Mouse (Mus musculus) ES-Bruce4 (cell line): ENCODE results near the gene Nr6a1. TPM values are rescaled to one million over a fixed set of nuclear protein-coding genes. Genes with fewer than 3 reads are reported as not detected.

Experiments used
- H3K27ac ChIP-seq: 2 replicates; pipeline ENCODE4 v1.5.1; 2012; ENCODE audit warnings: low read length, inconsistent platforms; ENCODE audit not compliant: insufficient read depth
- H3K27me3 ChIP-seq: 2 replicates; pipeline ENCODE4 v1.6.1; 2012; ENCODE audit warnings: mild to moderate bottlenecking, low read length, inconsistent platforms; ENCODE audit not compliant: control insufficient read depth, poor library complexity, insufficient read depth, severe bottlenecking
- H3K36me3 ChIP-seq: 2 replicates; pipeline ENCODE4 v1.6.1; 2012; ENCODE audit warnings: inconsistent platforms, mild to moderate bottlenecking, low read length, moderate library complexity; ENCODE audit not compliant: control insufficient read depth, poor library complexity, insufficient read depth, severe bottlenecking
- H3K4me1 ChIP-seq: one replicate; pipeline ENCODE4 v1.8.1; 2011; ENCODE audit warnings: low read length; ENCODE audit not compliant: control insufficient read depth, insufficient read depth
- H3K4me3 ChIP-seq: 2 replicates; pipeline ENCODE4 v1.5.1; 2011; ENCODE audit warnings: low read depth, mild to moderate bottlenecking, low read length
- H3K9ac ChIP-seq: 2 replicates; pipeline ENCODE4 v1.6.1; 2012; ENCODE audit warnings: low read depth, mild to moderate bottlenecking, inconsistent platforms; ENCODE audit not compliant: poor library complexity, severe bottlenecking
- H3K9me3 ChIP-seq: replicated peaks from 2 replicates; pipeline ENCODE4 v1.6.1; 2012; ENCODE audit warnings: mild to moderate bottlenecking, low read length, inconsistent platforms; ENCODE audit not compliant: control insufficient read depth, poor library complexity, insufficient read depth, severe bottlenecking
- CTCF ChIP-seq: IDR thresholded peaks from one replicate; pipeline ENCODE4 v1.8.1; 2011; ENCODE audit warnings: low read depth, low read length
- EP300 ChIP-seq: IDR thresholded peaks from 2 replicates; pipeline ENCODE4 v1.6.1; 2011; ENCODE audit warnings: low read depth, low read length; ENCODE audit not compliant: insufficient read depth
- POLR2A ChIP-seq: IDR thresholded peaks from one replicate; pipeline ENCODE4 v1.8.1; 2011; ENCODE audit warnings: low read length; ENCODE audit not compliant: insufficient read depth
- polyA plus RNA-seq: library from polyadenylated mRNA; stranded (reverse); fragments of >200 nt; gene quantifications from 2 replicates; pipeline ENCODE4 v1.2.4, GENCODE M21; 2011; ENCODE audit warnings: low read depth; ENCODE audit not compliant: missing spikeins, insufficient read depth, insufficient read length

Nr6a1 gene
- polyA plus RNA-seq, 1 experiment: 110 TPM

DNA sequence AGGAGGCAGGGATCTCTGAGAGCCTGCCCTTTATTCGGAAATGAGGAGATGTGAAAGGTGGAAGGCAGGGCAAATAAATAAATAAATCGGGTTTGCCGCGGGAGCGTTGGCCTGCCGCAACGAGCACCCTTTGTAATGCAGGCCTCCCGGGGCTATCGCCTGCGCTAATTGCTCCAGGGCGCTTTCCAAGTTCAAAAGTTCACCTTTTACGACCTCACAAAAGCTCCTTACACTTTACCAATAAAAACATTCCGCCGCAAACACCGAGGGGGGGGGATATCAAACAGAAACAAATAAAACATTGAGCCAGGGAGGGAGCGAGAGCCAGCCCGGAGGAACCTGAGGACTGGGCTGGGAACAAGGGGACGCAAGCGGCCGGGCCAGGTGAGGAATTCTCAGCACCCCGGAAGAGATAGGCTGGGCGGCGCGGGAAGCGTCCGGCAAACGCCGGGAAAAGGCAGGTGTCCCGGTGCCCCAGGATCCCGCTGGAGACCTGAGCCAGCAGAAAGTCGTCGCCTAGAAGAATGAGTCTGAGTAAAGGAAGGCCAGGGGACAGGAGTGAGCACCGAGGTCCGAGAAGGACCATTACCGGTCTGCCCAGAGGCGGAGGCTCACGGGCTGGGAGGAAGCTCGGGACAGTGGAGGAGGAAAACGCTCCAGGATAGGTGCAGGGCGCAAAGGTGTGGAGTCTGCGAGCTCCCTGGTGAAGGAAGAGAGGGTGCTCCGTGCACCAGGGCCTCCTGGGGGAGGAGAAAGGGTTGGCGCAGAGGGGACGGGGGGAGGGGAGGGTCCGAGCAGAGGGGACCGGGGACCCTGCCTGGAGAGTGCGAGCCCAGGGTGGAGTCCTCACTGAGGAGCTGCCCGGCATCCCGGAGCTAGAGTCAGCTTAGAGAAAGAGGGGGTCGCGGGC lies 2.1 kb downstream of the Nr6a1 start:
- TF ChIP-seq CTCF (no peak), POLR2A (no peak), EP300 (peak; percentile 77)
- Histone ChIP-seq H3K4me3 (peak overlapping the region; percentile 92), H3K9me3 (no peaks in the 10 kb centered on the region), H3K4me1 (no peaks in the 10 kb centered on the region), H3K36me3 (no peaks in the 10 kb centered on the region), H3K27me3 (peaks cover 5% of the 10 kb centered on the region), H3K9ac (peak overlapping the region; percentile 72), H3K27ac (no peak overlapping the region)

DNA sequence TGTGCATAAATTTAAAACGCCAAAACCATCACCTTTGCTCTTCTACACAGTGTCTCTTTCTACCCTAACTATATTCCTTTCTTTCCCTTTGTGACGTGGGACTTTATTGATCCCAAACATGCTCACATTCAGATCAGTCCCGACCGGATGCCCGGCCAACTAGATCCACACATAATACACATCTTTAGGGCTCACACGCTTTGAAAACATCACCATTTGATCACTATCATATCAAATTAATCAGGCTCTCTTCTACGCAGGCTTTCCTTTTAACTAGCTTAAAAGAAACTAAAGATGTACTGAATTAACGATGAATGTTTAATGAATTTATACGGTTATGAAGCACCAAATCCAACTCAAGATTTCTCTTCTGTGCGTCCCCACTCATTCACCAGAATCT lies 2.9 kb downstream of the Nr6a1 start:
- no peak overlapping the region for H3K9ac ChIP-seq
- H3K4me1 ChIP-seq: no peaks in the 10 kb centered on the region
- H3K36me3 ChIP-seq: no peaks in the 10 kb centered on the region
- no peak overlapping the region for H3K27ac ChIP-seq
- peaks cover 5% of the 10 kb centered on the region for H3K27me3 ChIP-seq
- peak overlapping the region; percentile 92 for H3K4me3 ChIP-seq
- no peak for TF ChIP-seq EP300
- no peak for TF ChIP-seq POLR2A
- TF ChIP-seq CTCF: no peak
- no peaks in the 10 kb centered on the region for H3K9me3 ChIP-seq

DNA sequence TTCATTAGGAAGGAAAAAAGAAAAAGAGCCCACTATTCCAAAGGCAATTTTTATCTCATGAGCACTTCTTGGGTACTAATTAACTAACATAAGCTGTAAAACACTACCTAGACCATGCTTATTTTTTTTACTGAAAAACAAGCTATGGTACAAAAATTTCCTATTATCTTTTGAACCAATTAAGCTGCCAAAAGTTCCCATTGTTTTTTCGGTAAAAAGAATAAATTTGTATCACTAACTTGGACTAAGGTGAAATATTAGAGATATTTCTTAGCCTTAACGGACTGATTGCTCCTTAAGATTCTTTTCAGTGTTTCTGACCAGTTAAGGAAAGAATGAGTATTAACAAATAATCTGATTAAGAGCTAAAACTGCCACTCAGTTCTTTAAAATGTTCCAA lies 3.6 kb downstream of the Nr6a1 start:
- H3K36me3 ChIP-seq: no peaks in the 10 kb centered on the region
- H3K9me3 ChIP-seq: no peaks in the 10 kb centered on the region
- peaks cover 5% of the 10 kb centered on the region for H3K27me3 ChIP-seq
- no peaks in the 10 kb centered on the region for H3K4me1 ChIP-seq
- TF ChIP-seq EP300: no peak
- no peak overlapping the region for H3K9ac ChIP-seq
- no peak overlapping the region for H3K4me3 ChIP-seq
- H3K27ac ChIP-seq: no peak overlapping the region

DNA sequence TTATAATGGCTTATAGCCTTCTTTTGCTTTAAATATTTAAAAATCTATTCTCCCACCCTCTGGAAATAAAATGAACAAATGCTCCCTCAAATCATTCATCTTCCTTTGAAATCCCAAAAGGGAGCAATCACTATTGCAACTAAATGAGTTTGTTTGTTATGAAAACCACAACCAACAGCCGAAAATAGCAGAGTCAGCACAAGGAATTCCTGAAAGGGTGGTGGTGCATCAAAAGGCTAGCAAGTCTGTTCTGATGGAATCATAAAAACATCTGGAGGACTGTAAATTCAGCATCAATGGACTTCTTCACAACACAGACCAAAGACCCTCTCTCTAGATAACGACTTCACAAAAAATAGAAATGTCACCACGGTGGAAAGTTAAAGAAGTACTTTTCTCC lies 4.0 kb downstream of the Nr6a1 start:
- H3K27ac ChIP-seq: no peak overlapping the region
- no peaks in the 10 kb centered on the region for H3K4me1 ChIP-seq
- H3K9me3 ChIP-seq: no peaks in the 10 kb centered on the region
- TF ChIP-seq EP300: no peak
- peaks cover 5% of the 10 kb centered on the region for H3K27me3 ChIP-seq
- H3K9ac ChIP-seq: no peak overlapping the region
- no peaks in the 10 kb centered on the region for H3K36me3 ChIP-seq
- no peak overlapping the region for H3K4me3 ChIP-seq

DNA sequence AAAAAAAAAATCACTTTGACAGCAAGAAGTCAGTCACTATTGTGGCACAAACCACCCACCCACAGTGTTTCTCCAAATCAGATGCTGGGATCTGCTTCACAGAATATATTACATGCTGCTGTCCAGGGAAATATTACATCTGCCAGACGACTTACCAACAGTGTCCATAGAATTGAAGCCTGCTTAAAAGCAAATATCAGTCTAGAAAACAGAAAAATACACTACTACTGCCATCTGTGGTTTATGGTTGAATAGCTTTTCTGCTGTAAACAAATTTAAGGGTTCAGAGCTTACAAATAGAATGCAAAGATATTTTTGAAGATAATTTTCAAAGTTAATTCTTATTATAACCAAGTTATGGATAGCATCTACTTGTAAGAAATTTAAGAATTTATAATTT lies 6.1 kb downstream of the Nr6a1 start:
- Histone ChIP-seq H3K27me3 (peaks cover 5% of the 10 kb centered on the region), H3K36me3 (no peaks in the 10 kb centered on the region), H3K4me3 (no peak overlapping the region), H3K4me1 (no peaks in the 10 kb centered on the region), H3K9me3 (no peaks in the 10 kb centered on the region), H3K9ac (no peak overlapping the region), H3K27ac (no peak overlapping the region)
- no peak for TF ChIP-seq EP300
- no peak for TF ChIP-seq CTCF
- TF ChIP-seq POLR2A: no peak

DNA sequence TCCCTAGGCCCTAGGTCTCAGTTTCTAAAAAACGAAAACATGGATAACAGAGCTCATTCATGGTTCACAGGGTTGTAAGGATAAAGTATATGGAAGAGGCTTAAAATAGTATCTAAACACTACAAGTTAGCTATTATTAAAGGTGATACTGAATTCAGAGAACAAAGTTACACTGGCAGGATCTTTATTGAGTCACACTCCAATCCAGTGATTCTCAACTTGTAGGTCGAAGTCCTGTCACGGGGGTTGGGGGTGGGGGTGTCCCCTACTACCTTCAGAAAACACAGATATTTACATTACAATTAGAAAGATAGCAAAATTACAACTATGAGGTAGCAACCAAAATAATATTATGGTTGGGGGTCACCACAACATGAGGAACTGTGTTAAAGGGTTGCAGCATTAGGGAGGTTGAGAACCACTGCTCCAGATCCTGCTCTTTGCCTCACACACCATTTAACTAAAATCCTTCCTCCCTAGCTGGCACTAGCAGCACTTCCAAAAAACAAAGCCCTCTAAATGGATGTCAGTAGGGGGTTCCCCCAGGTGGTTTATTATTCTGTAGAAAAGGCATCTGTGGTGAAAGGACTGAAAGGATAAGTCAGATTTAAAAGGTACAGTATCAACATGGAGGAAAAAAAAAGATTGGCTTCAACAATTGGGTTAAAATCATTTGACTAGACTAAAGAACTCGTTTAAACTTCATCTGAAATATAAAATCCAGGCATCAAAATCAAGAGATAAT lies 10.4 kb downstream of the Nr6a1 start:
- no peaks in the 10 kb centered on the region for H3K9me3 ChIP-seq
- no peaks in the 10 kb centered on the region for H3K4me1 ChIP-seq
- H3K27ac ChIP-seq: no peak overlapping the region
- H3K36me3 ChIP-seq: no peaks in the 10 kb centered on the region
- H3K4me3 ChIP-seq: no peak overlapping the region
- no peak for TF ChIP-seq EP300
- TF ChIP-seq POLR2A: no peak
- TF ChIP-seq CTCF: no peak
- H3K9ac ChIP-seq: no peak overlapping the region
- no peaks in the 10 kb centered on the region; the same call in 1 of the 2 replicates for H3K27me3 ChIP-seq
